Mouse (Mus musculus) forebrain, postnatal 0 days (tissue): Measurements from ENCODE around the gene Gng7. TPM values are rescaled to one million over a fixed set of nuclear protein-coding genes. Genes with fewer than 3 reads are reported as not detected.
"Not testable (repeated sequence)": the region's sequence is repeated elsewhere in the genome, so short reads cannot be mapped to it uniquely, and the experiment has no call there.

Experiments
- ATAC-seq: fragments of 200-750 bp; cut with Nextera tagmentation; 2 replicates; pipeline ENCODE4 v1.8.0; 2017; ENCODE audit warnings: mild to moderate bottlenecking, moderate library complexity
- DNase-seq: peaks from one replicate; pipeline ENCODE4 v3.0.0-alpha.2; 2015
- H3K27ac ChIP-seq: fragments of 300-500 bp; sonication (generic); 2 replicates; pipeline ENCODE4 v1.5.1; 2014; ENCODE audit warnings: low read depth, mild to moderate bottlenecking, antibody characterized with exemption, low read length, moderate library complexity, mixed read lengths
- H3K27me3 ChIP-seq: fragments of 300-500 bp; sonication (generic); 2 replicates; pipeline ENCODE4 v1.6.1; 2014; ENCODE audit warnings: mild to moderate bottlenecking, low read length, mixed read lengths; ENCODE audit not compliant: insufficient read depth
- H3K36me3 ChIP-seq: fragments of 300-500 bp; sonication (generic); 2 replicates; pipeline ENCODE4 v1.6.1; 2014; ENCODE audit warnings: mild to moderate bottlenecking, moderate library complexity; ENCODE audit not compliant: insufficient read depth
- H3K4me1 ChIP-seq: fragments of 300-500 bp; sonication (generic); 2 replicates; pipeline ENCODE4 v1.6.1; 2014; ENCODE audit warnings: antibody characterized with exemption; ENCODE audit not compliant: insufficient read depth
- H3K4me2 ChIP-seq: fragments of 300-500 bp; sonication (generic); 2 replicates; pipeline ENCODE4 v1.6.1; 2014; ENCODE audit warnings: low read depth, mild to moderate bottlenecking, moderate library complexity
- H3K4me3 ChIP-seq: fragments of 300-500 bp; sonication (generic); 2 replicates; pipeline ENCODE4 v1.5.1; 2014; ENCODE audit warnings: low read depth, low read length, mixed read lengths
- H3K9ac ChIP-seq: fragments of 300-500 bp; sonication (generic); 2 replicates; pipeline ENCODE4 v1.6.1; 2014; ENCODE audit warnings: mild to moderate bottlenecking
- H3K9me3 ChIP-seq: fragments of 300-500 bp; sonication (generic); 2 replicates; pipeline ENCODE4 v1.6.1; 2016; ENCODE audit warnings: low read length
- CTCF ChIP-seq: sonication (generic); IDR thresholded peaks from 2 replicates; pipeline ENCODE4 v1.5.1; 2016; ENCODE audit warnings: antibody characterized with exemption, control low read depth, low read depth
- WGBS: fragments of 180-500 bp; shearing (Covaris S2); extraction: QIAGEN DNeasy Blood & Tissue Kit; methylation state at CpG from one replicate; pipeline ENCODE4 v1.1.7; 2014; 5-methylcytosine and 5-hydroxymethylcytosine counted together
- polyA plus RNA-seq: library from polyadenylated mRNA; unstranded; fragments of >200 nt; fragmentation: Nextera tagmentation; extraction: Ambion mirVana; gene quantifications from 2 replicates; pipeline ENCODE4 v1.2.1, GENCODE M21; 2015
- total RNA-seq: library from RNA; depleted of rRNA; stranded (reverse); fragments of >200 nt; gene quantifications from 2 replicates; pipeline ENCODE4 v1.2.3, GENCODE M21; 2014

Gene Gng7
- total and polyA plus RNA-seq, 2 experiments from 2014 or later: 64.5 to 85.7 TPM

DNA sequence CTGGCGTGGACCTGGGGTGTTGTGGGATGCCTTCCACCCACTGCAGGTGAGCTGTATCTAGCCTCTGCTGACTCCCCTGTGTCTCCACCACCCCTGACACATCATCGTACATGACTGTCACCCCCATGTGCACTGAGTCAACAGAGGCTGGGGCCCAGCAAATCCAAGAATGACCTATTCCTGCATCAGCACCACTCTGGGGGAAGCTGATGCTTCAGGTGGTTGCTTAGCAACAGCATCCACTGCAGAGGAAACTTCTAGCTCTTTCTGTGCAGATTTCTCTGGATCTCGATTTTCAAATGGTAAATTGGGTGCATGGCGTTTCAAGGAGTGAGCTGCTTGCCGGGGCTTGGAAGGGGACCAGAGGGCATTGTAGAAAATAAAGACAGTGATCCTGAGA, 21.5 kb downstream of the Gng7 start:
- no peak; the same call in 1 of the 2 replicates for ATAC-seq
- H3K36me3 ChIP-seq: no peaks in the 10 kb centered on the region
- no peaks in the 10 kb centered on the region for H3K27me3 ChIP-seq
- H3K9me3 ChIP-seq: no peaks in the 10 kb centered on the region
- no peak for TF ChIP-seq CTCF
- no peak overlapping the region for H3K9ac ChIP-seq
- 42% methylated on average over 5 of the region's 5 CpGs for WGBS
- H3K4me3 ChIP-seq: no peak overlapping the region
- no peak overlapping the region for H3K4me2 ChIP-seq
- H3K27ac ChIP-seq: no peak overlapping the region
- DNase-seq: peak; percentile 18
- no peaks in the 10 kb centered on the region for H3K4me1 ChIP-seq

DNA sequence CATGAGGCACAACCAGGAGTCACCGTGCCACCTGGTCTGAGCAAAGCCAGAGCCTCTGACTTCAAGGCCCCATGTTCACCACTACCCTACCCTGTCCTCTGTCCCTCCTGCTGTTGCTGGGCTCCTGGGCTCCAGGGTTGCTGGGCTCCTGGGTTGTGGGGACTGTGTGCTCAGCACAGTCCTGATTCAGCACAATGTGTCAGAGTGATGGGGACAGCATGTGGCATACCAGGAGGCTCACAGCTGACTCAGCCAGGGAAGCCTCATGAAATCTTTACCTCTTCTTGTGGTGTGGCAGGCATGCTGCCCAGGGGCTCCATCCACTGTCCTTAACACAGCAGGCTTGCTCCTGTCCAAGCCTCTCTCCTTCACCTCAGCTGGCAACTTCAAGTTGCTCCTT, 22.8 kb downstream of the Gng7 start:
- Histone ChIP-seq H3K4me2 (no peak overlapping the region), H3K36me3 (no peaks in the 10 kb centered on the region), H3K9ac (no peak overlapping the region), H3K4me1 (no peaks in the 10 kb centered on the region), H3K27ac (no peak overlapping the region), H3K9me3 (no peaks in the 10 kb centered on the region), H3K27me3 (no peaks in the 10 kb centered on the region), H3K4me3 (no peak overlapping the region)
- no peak for DNase-seq
- TF ChIP-seq CTCF: no peak
- ATAC-seq: no peak
- WGBS: 87% methylated on average over 1 of the region's 1 CpGs

DNA sequence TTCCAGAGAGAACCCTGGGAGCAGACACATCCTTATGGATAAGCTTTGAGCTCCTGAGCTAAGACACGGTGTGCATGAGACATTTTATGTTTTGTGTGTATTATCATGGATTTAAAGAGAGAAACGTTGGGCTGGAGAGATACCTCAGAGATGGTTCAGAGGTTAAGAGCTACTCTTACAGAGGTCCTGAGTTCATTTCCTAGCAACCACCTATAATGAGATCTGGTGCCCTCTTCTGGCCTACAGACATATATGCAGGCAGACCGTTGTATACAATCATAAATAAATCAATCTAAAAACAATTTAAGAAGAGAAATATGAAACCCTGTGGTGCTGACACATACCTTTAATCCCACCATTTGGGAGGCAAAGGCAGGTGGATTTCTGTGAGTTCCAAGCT, 23.7 kb downstream of the Gng7 start:
- Histone ChIP-seq H3K27ac (no peak overlapping the region), H3K36me3 (no peaks in the 10 kb centered on the region), H3K9me3 (no peaks in the 10 kb centered on the region), H3K9ac (no peak overlapping the region), H3K27me3 (peaks cover 5% of the 10 kb centered on the region; the same call in 1 of the 2 replicates), H3K4me1 (no peaks in the 10 kb centered on the region), H3K4me2 (no peak overlapping the region), H3K4me3 (no peak overlapping the region)
- TF ChIP-seq CTCF: peak; percentile 45
- 15% methylated on average over 3 of the region's 3 CpGs for WGBS
- DNase-seq (peak; percentile 18), ATAC-seq (no peak)

DNA sequence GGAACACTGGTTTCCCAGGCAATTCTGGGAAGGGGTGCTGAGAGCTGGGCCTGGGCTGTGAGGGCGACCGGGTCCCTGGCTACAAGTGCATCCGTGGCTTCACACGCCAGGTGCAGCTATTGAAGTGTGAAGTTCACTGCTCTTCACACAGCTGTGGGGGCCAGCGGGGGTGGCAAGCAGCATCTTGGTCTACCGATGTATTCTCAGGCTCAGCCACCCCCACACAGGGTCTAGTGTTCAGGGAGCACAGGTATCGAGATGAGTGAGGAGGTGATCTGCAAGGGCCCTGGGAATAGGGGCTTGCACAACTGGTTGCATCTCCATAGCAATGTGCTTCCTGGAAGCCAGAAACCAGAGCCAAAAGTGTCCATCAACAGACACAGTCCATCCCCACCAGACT, 24.3 kb downstream of the Gng7 start:
- no peak for DNase-seq
- Histone ChIP-seq H3K4me3 (no peak overlapping the region), H3K9ac (no peak overlapping the region), H3K9me3 (no peaks in the 10 kb centered on the region), H3K27me3 (peaks cover 9% of the 10 kb centered on the region), H3K4me1 (no peaks in the 10 kb centered on the region), H3K4me2 (no peak overlapping the region), H3K27ac (no peak overlapping the region), H3K36me3 (no peaks in the 10 kb centered on the region)
- TF ChIP-seq CTCF: no peak
- ATAC-seq: no peak
- 81% methylated on average over 7 of the region's 7 CpGs for WGBS

DNA sequence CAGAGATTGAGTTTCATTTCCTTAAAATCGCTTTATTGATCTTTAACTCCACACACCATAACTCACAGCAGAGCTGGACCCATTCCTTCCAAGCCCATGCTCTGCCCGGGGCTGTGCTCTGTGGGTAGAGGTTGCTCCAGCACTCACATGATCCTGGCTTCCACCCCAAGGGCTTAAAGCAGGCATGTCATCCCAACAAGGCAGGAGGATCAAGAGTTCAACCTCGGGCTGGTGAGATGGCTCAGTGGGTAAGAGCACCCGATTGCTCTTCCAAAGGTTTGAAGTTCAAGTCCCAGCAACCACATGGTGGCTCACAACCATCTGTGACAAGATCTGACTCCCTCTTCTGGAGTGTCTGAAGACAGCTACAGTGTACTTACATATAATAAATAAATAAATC, 24.9 kb downstream of the Gng7 start:
- 65% methylated on average over 4 of the region's 4 CpGs for WGBS
- not testable (repeated sequence) for H3K4me2 ChIP-seq, H3K9ac ChIP-seq, H3K4me3 ChIP-seq, ATAC-seq, H3K36me3 ChIP-seq, H3K27ac ChIP-seq, DNase-seq, H3K9me3 ChIP-seq, H3K4me1 ChIP-seq
- peaks cover 15% of the 10 kb centered on the region for H3K27me3 ChIP-seq

DNA sequence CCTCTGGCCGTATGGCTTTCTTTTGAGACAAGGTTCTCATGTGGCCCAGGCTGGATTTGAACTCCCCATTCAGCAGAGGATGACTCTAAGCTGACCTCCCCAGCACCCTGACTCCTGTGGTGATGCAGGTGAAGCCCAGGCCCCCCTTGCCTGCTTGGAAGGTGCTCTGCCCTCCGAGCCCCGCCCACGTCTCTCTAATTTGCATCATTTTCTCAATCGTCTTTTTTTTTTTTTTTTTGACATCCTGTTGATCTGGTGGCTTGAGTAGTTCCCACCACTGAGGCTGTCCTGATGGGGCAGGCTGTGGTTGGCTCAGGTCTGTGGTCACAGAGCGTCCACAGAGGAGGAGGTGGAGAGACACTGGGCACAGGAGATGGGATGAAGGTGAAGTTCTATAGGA, 25.3 kb downstream of the Gng7 start:
- ATAC-seq: no peak
- WGBS: 73% methylated on average over 6 of the region's 6 CpGs

DNA sequence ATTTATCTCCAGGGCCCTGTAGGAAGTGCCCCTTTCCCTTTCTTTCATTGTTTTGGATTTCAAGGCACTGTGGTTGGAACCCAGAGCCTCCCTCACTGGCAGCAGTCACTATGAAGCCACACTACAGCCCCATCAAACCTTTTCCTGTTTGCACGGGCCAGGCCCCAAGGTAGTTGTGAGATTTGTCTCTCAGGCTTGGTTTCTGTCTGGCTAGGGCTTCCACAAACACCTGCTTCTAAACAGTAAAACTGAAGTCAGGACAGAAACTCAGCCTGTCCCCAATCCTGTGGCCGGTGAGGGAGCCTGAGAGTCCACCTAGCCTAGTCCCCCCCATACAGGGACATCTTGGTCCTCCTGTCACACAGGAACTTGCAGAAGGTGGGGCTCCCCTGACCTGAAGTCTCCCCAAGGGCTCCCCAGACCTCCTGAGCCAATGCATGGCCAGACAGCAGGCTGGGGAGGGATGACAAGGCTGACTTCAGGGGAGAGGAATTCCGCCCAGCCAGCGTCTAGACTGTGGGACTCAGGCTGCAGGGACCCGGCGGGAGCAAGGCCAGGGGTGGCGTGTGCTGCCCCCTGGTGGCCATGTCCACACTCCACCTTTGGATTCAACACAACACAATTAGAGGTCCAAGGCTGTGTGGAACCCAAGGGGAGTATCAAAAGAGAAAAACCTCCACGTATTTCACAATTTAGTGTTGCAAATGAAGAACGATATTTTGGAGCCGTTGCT, 26.9 kb downstream of the Gng7 start:
- peak; percentile 91 for TF ChIP-seq CTCF
- H3K9me3 ChIP-seq: no peaks in the 10 kb centered on the region
- WGBS: 9% methylated on average over 10 of the region's 10 CpGs
- no peak overlapping the region for H3K9ac ChIP-seq
- no peak overlapping the region for H3K4me2 ChIP-seq
- H3K4me1 ChIP-seq: no peaks in the 10 kb centered on the region
- peak; percentile 81 for DNase-seq
- peak; percentile 86 for ATAC-seq
- H3K27ac ChIP-seq: no peak overlapping the region
- H3K27me3 ChIP-seq: peaks cover 15% of the 10 kb centered on the region
- no peaks in the 10 kb centered on the region for H3K36me3 ChIP-seq
- H3K4me3 ChIP-seq: no peak overlapping the region

More for the DNA sequence above, 25.3 kb downstream of the Gng7 start:
- H3K36me3 ChIP-seq: no peaks in the 10 kb centered on the region
- H3K27me3 ChIP-seq: peaks cover 15% of the 10 kb centered on the region
- H3K27ac ChIP-seq: no peak overlapping the region
- no peaks in the 10 kb centered on the region for H3K4me1 ChIP-seq
- H3K4me2 ChIP-seq: no peak overlapping the region
- no peak for TF ChIP-seq CTCF
- H3K9me3 ChIP-seq: no peaks in the 10 kb centered on the region
- DNase-seq: no peak
- H3K9ac ChIP-seq: no peak overlapping the region
- no peak overlapping the region for H3K4me3 ChIP-seq
